Mouse (Mus musculus) CH12.LX (cell line): ENCODE measurements at regions not wholly inside any gene's neighbourhood (a gene's known extent, or its start where the extent isn't known, plus 50 kb on each side); places are given as distances from the start of the nearest gene placed in this dataset.

Experiments
- DNase-seq: peaks from one replicate; pipeline ENCODE4 v3.0.0-alpha.2; 2013; ENCODE audit errors: extremely low read depth
- H3K27ac ChIP-seq: 2 replicates; pipeline ENCODE4 v1.5.1; 2012; ENCODE audit warnings: low read depth, mild to moderate bottlenecking, control low read depth, moderate library complexity; ENCODE audit not compliant: insufficient read depth
- H3K27me3 ChIP-seq: replicated peaks from 2 replicates; pipeline ENCODE3; 2012; ENCODE audit warnings: inconsistent platforms
- H3K36me3 ChIP-seq, 2 experiments: replicated peaks in 1 of 2; 2 replicates each; pipeline versions ENCODE3 to v1.6.1; 2012; ENCODE audit warnings: inconsistent platforms in 1 of 2, low read length in 1 of 2, mild to moderate bottlenecking in 1 of 2, mixed read lengths in 1 of 2, moderate library complexity in 1 of 2; ENCODE audit not compliant: control insufficient read depth in 1 of 2, insufficient read depth in 1 of 2
- H3K4me1 ChIP-seq, 2 experiments: 2 replicates each; pipeline ENCODE4 v1.6.1; 2012; ENCODE audit warnings: inconsistent platforms in 1 of 2, moderate library complexity in 1 of 2; ENCODE audit not compliant: insufficient read depth in 2 of 2, control insufficient read depth in 1 of 2
- H3K4me2 ChIP-seq: 2 replicates; pipeline ENCODE4 v1.6.1; 2012; ENCODE audit warnings: low read depth, mild to moderate bottlenecking, control low read depth; ENCODE audit not compliant: poor library complexity, insufficient read depth, severe bottlenecking
- H3K4me3 ChIP-seq, 3 experiments: fragments of 150-350 bp in 1 of 3; sonication (generic) in 1 of 3; replicated peaks in 1 of 3; 2 replicates each; pipeline versions ENCODE3 to v1.5.1; 2011 to 2012; ENCODE audit warnings: low read depth in 2 of 3, low read length in 2 of 3, mild to moderate bottlenecking in 2 of 3, moderate library complexity in 2 of 3, control low read depth in 1 of 3, improper control_type of control experiment in 1 of 3, inconsistent platforms in 1 of 3, mixed read lengths in 1 of 3; ENCODE audit not compliant: poor library complexity in 1 of 3
- H3K79me2 ChIP-seq: replicated peaks from 2 replicates; pipeline ENCODE4 v1.6.1; 2012; ENCODE audit warnings: mild to moderate bottlenecking, moderate library complexity; ENCODE audit not compliant: control insufficient read depth, poor library complexity, insufficient read depth, severe bottlenecking; ENCODE audit errors: extremely low read depth
- H3K9ac ChIP-seq: 2 replicates; pipeline ENCODE4 v1.6.1; 2012; ENCODE audit warnings: low read depth, mild to moderate bottlenecking, control low read depth, moderate library complexity; ENCODE audit not compliant: insufficient read depth
- H3K9me3 ChIP-seq: replicated peaks from 2 replicates; pipeline ENCODE3; 2012; ENCODE audit warnings: low read length, inconsistent platforms, mixed read lengths
- CHD1 ChIP-seq: IDR thresholded peaks from 2 replicates; pipeline ENCODE4 v1.6.1; 2012; ENCODE audit warnings: low read depth, low read length, improper control_type of control experiment, inconsistent platforms
- CHD2 ChIP-seq: IDR thresholded peaks from 2 replicates; pipeline ENCODE4 v1.6.1; 2011; ENCODE audit warnings: low read length, improper control_type of control experiment
- E2F4 ChIP-seq: IDR thresholded peaks from 2 replicates; pipeline ENCODE4 v1.6.1; 2011; ENCODE audit warnings: low read depth, low read length, improper control_type of control experiment; ENCODE audit not compliant: insufficient replicate concordance
- ELF1 ChIP-seq: IDR thresholded peaks from 2 replicates; pipeline ENCODE4 v1.6.1; 2014; ENCODE audit warnings: low read depth, mild to moderate bottlenecking, inconsistent platforms, low read length, improper control_type of control experiment
- EP300 ChIP-seq: IDR thresholded peaks from 2 replicates; pipeline ENCODE4 v1.6.1; 2011; ENCODE audit warnings: low read length, improper control_type of control experiment
- HCFC1 ChIP-seq: IDR thresholded peaks from 2 replicates; pipeline ENCODE4 v1.6.1; 2012; ENCODE audit warnings: low read depth, mild to moderate bottlenecking, inconsistent platforms, low read length, improper control_type of control experiment
- IRF4 ChIP-seq: IDR thresholded peaks from 2 replicates; pipeline ENCODE4 v1.6.1; 2014; ENCODE audit warnings: low read depth, mild to moderate bottlenecking, inconsistent platforms, low read length, improper control_type of control experiment
- JUND ChIP-seq: conservative IDR thresholded peaks from 2 replicates; pipeline ENCODE4 v1.6.1; 2011; ENCODE audit warnings: low read depth, low read length, improper control_type of control experiment
- KAT2A ChIP-seq: IDR thresholded peaks from 2 replicates; pipeline ENCODE4 v1.6.1; 2012; ENCODE audit warnings: low read length, improper control_type of control experiment, inconsistent platforms; ENCODE audit not compliant: insufficient replicate concordance
- MAFK ChIP-seq: IDR thresholded peaks from 2 replicates; pipeline ENCODE4 v1.6.1; 2011; ENCODE audit warnings: low read length, improper control_type of control experiment; ENCODE audit not compliant: insufficient replicate concordance
- MAZ ChIP-seq: IDR thresholded peaks from 2 replicates; pipeline ENCODE4 v1.6.1; 2012; ENCODE audit warnings: low read depth, mild to moderate bottlenecking, inconsistent platforms, low read length, improper control_type of control experiment, moderate library complexity
- MEF2A ChIP-seq: IDR thresholded peaks from 2 replicates; pipeline ENCODE4 v1.6.1; 2014; ENCODE audit warnings: low read depth, mild to moderate bottlenecking, inconsistent platforms, low read length, improper control_type of control experiment, borderline replicate concordance
- MXI1 ChIP-seq: IDR thresholded peaks from 2 replicates; pipeline ENCODE4 v1.6.1; 2011; ENCODE audit warnings: mild to moderate bottlenecking, low read depth, low read length, improper control_type of control experiment
- MYC ChIP-seq: IDR thresholded peaks from 2 replicates; pipeline ENCODE4 v1.6.1; 2011; ENCODE audit warnings: low read depth, mild to moderate bottlenecking, improper control_type of control experiment, low read length
- NRF1 ChIP-seq: IDR thresholded peaks from 2 replicates; pipeline ENCODE4 v1.6.1; 2014; ENCODE audit warnings: low read depth, mild to moderate bottlenecking, inconsistent platforms, low read length, improper control_type of control experiment, moderate library complexity
- POLR2A ChIP-seq: IDR thresholded peaks from 2 replicates; pipeline ENCODE4 v1.6.1; 2011; ENCODE audit warnings: low read depth, mild to moderate bottlenecking, improper control_type of control experiment, low read length
- RAD21 ChIP-seq: IDR thresholded peaks from 2 replicates; pipeline ENCODE4 v1.6.1; 2011; ENCODE audit warnings: low read depth, mild to moderate bottlenecking, low read length, improper control_type of control experiment, moderate library complexity
- RCOR1 ChIP-seq: conservative IDR thresholded peaks from 2 replicates; pipeline ENCODE4 v1.6.1; 2012; ENCODE audit warnings: low read depth, mild to moderate bottlenecking, inconsistent platforms, low read length, improper control_type of control experiment
- SIN3A ChIP-seq: IDR thresholded peaks from 2 replicates; pipeline ENCODE4 v1.6.1; 2012; ENCODE audit warnings: low read length, improper control_type of control experiment, inconsistent platforms
- SMC3 ChIP-seq: IDR thresholded peaks from 2 replicates; pipeline ENCODE4 v1.6.1; 2011; ENCODE audit warnings: low read depth, low read length, improper control_type of control experiment
- UBTF ChIP-seq: IDR thresholded peaks from 2 replicates; pipeline ENCODE4 v1.6.1; 2012; ENCODE audit warnings: low read depth, mild to moderate bottlenecking, inconsistent platforms, low read length, improper control_type of control experiment, moderate library complexity
- USF1 ChIP-seq: IDR thresholded peaks from 2 replicates; pipeline ENCODE4 v1.6.1; 2014; ENCODE audit warnings: low read depth, mild to moderate bottlenecking, inconsistent platforms, low read length, improper control_type of control experiment
- USF2 ChIP-seq: conservative IDR thresholded peaks from 2 replicates; pipeline ENCODE4 v1.6.1; 2011; ENCODE audit warnings: low read depth, low read length, improper control_type of control experiment
- ZKSCAN1 ChIP-seq: IDR thresholded peaks from 2 replicates; pipeline ENCODE4 v1.6.1; 2012; ENCODE audit warnings: low read depth, inconsistent platforms, low read length, improper control_type of control experiment, borderline replicate concordance
- ZMIZ1 ChIP-seq: IDR thresholded peaks from 2 replicates; pipeline ENCODE4 v1.6.1; 2012; ENCODE audit warnings: low read depth, mild to moderate bottlenecking, inconsistent platforms, low read length, improper control_type of control experiment
- ZNF384 ChIP-seq: IDR thresholded peaks from 2 replicates; pipeline ENCODE4 v1.6.1; 2012; ENCODE audit warnings: low read depth, low read length, improper control_type of control experiment, inconsistent platforms
- dilution Hi-C: fragments of 300-500 bp; cut with MboI; formaldehyde crosslinking; loops from 2 replicates; pipeline ENCODE4 v1.14.3; 2020; ENCODE audit warnings: low sequenced_read_pairs; ENCODE audit not compliant: extremely low pct_unique_long_range_greater_than_20kb, extremely low pct_ligation_motif_present
- in situ Hi-C: fragments of 300-500 bp; cut with MboI; formaldehyde crosslinking; loops from 3 replicates; pipeline ENCODE4 v1.14.3; 2019; ENCODE audit warnings: low sequenced_read_pairs, low pct_ligation_motif_present, low pct_unique_long_range_greater_than_20kb, mixed read lengths

DNA sequence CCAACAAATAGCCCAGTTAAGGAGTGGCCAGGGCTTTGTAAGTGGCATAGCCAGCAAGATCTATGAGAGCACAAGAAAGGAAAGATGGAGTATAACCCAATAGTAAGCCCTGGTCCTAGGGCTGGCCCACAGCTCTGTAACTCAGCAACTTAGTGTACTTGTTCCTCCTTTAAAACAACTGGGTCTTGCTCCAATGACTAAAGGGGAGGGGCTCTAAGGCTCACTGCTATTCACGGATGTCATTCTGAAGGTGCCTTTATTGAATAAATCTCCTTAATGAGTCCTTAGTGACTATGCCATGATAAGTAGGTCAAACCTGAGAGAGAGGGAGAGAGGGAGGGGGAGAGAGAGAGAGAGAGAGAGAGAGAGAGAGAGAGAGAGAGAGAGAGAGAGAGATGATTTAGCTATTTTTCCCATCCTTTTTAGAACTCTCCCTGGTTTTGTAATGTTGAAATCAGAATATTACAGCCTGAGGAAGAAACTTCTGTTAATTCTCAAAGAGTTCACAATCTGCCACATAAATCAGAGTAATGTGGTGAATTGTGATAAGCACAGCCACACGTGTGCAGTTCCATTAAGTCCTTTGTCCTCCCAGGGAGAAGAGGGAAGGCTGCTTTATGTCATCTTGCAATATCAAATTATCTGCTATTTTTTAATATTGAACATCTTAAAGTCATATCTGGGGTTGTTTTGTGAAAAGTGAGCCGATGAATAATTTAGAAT is 238.7 kb upstream of the Apob start:
- no peaks in the 10 kb centered on the region for H3K9me3 ChIP-seq
- no peak overlapping the region for H3K9ac ChIP-seq
- no peak overlapping the region for H3K27ac ChIP-seq
- no peak for DNase-seq
- in situ Hi-C loops, result no loop called here
- H3K36me3 ChIP-seq, result no peaks in the 10 kb centered on the region
- H3K79me2 ChIP-seq, result no peaks in the 10 kb centered on the region
- TF ChIP-seq SMC3 (no peak), MAZ (no peak), USF1 (no peak), MYC (no peak), CHD1 (no peak), ELF1 (no peak), HCFC1 (no peak), NRF1 (no peak), EP300 (no peak), UBTF (no peak), MXI1 (no peak), MEF2A (no peak), E2F4 (no peak), RCOR1 (no peak), RAD21 (no peak), MAFK (no peak), KAT2A (no peak), ZMIZ1 (no peak), CHD2 (no peak), SIN3A (no peak)
- dilution Hi-C loops, result no loop called here
- H3K27me3 ChIP-seq, result no peaks in the 10 kb centered on the region
- peaks cover 0 to 3% of the 10 kb centered on the region in 2 experiments; a peak in 1 of 4 replicates for H3K4me1 ChIP-seq
- no peak overlapping the region for H3K4me2 ChIP-seq
- no peak overlapping the region for H3K4me3 ChIP-seq

DNA sequence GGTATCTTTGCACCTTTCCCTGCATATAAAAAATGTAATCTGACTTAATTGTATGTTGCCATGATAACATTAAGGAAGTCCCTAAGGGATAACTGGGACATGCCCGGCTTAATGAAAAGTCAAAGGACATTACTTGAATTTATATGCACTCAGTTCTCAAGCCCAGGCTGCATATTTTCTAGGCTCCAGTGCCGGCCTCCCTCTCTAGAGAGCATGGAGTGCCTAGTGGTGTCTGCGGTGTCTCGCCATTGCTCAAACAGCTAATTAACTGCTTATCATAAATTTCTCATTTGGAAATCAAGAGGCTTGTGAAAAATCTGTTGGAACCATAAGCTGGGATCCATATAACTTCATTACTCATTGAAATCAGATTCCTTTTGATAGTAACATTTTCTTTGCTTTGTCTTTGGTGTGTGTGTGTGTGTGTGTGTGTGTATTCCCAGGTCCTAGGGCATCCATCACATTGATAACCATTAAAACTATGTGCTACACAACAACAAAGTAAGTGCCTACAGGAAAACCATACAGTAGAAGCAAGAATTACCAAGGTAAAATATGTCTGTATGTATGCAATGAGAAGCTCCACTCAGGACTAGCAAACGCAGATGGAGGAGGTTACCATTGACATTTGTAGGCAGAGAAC is 238.0 kb upstream of the Apob start:
- no peaks in the 10 kb centered on the region for H3K27me3 ChIP-seq
- H3K9me3 ChIP-seq, result no peaks in the 10 kb centered on the region
- no peak overlapping the region for H3K4me3 ChIP-seq
- DNase-seq, result no peak
- no peak overlapping the region for H3K9ac ChIP-seq
- TF ChIP-seq JUND, result no peak
- TF ChIP-seq IRF4, result no peak
- no peak for TF ChIP-seq ELF1
- TF ChIP-seq POLR2A, result no peak
- TF ChIP-seq ZKSCAN1, result no peak
- TF ChIP-seq UBTF, result no peak
- no peak for TF ChIP-seq USF2
- no peak for TF ChIP-seq ZMIZ1
- no peak for TF ChIP-seq ZNF384
- no peak for TF ChIP-seq SIN3A
- TF ChIP-seq MAFK, result no peak
- TF ChIP-seq NRF1, result no peak
- TF ChIP-seq MAZ, result no peak
- no peak for TF ChIP-seq HCFC1
- no peak for TF ChIP-seq MEF2A
- H3K4me2 ChIP-seq, result no peak overlapping the region
- no peaks in the 10 kb centered on the region for H3K79me2 ChIP-seq
- dilution Hi-C loops (no loop called here), in situ Hi-C loops (no loop called here)
- H3K27ac ChIP-seq, result no peak overlapping the region
- peaks cover 0 to 3% of the 10 kb centered on the region in 2 experiments; a peak in 1 of 4 replicates for H3K4me1 ChIP-seq
- no peaks in the 10 kb centered on the region for H3K36me3 ChIP-seq
